Mouse (Mus musculus) MEL (cell line): ENCODE data around the gene Ikbke. TPM values are rescaled to one million over a fixed set of nuclear protein-coding genes. Genes with fewer than 3 reads are reported as not detected.

Experiments
- DNase-seq: peaks from one replicate; pipeline ENCODE4 v3.0.0; 2011; ENCODE audit warnings: low read depth, low spot score
- H3K27ac ChIP-seq: 2 replicates; pipeline ENCODE4 v1.5.1; 2012; ENCODE audit warnings: low read depth, mild to moderate bottlenecking, control low read depth, low read length, moderate library complexity; ENCODE audit not compliant: control insufficient read depth
- H3K27me3 ChIP-seq, 2 experiments: fragments of 150-350 bp in 1 of 2; sonication (generic) in 1 of 2; 2 replicates each; pipeline ENCODE4 v1.6.1; 2012; ENCODE audit warnings: low read length in 2 of 2, mild to moderate bottlenecking in 2 of 2, improper control_type of control experiment in 1 of 2, moderate library complexity in 1 of 2; ENCODE audit not compliant: insufficient read depth in 2 of 2, control insufficient read depth in 1 of 2
- H3K36me3 ChIP-seq, 2 experiments: 2 replicates each; pipeline ENCODE4 v1.6.1; 2012 to 2014; ENCODE audit warnings: low read length in 2 of 2, improper control_type of control experiment in 1 of 2, inconsistent platforms in 1 of 2, mild to moderate bottlenecking in 1 of 2; ENCODE audit not compliant: insufficient read depth in 2 of 2, control insufficient read depth in 1 of 2
- H3K4me1 ChIP-seq, 2 experiments: fragments of 150-350 bp in 1 of 2; sonication (generic) in 1 of 2; 2 replicates each; pipeline ENCODE4 v1.6.1; 2012; ENCODE audit warnings: low read length in 2 of 2, improper control_type of control experiment in 1 of 2, mild to moderate bottlenecking in 1 of 2; ENCODE audit not compliant: insufficient read depth in 2 of 2, control insufficient read depth in 1 of 2
- H3K4me3 ChIP-seq, 2 experiments: fragments of 150-350 bp in 1 of 2; sonication (generic) in 1 of 2; 2 replicates each; pipeline ENCODE4 v1.5.1; 2012; ENCODE audit warnings: low read depth in 2 of 2, low read length in 2 of 2, mild to moderate bottlenecking in 2 of 2, moderate library complexity in 2 of 2, control low read depth in 1 of 2, improper control_type of control experiment in 1 of 2; ENCODE audit not compliant: control insufficient read depth in 1 of 2, insufficient read depth in 1 of 2
- H3K79me2 ChIP-seq: 2 replicates; pipeline ENCODE4 v1.6.1; 2012; ENCODE audit warnings: mild to moderate bottlenecking, low read length, moderate library complexity; ENCODE audit not compliant: control insufficient read depth, poor library complexity, insufficient read depth
- H3K9ac ChIP-seq: 2 replicates; pipeline ENCODE4 v1.6.1; 2012; ENCODE audit warnings: low read depth, mild to moderate bottlenecking, control low read depth, low read length, moderate library complexity; ENCODE audit not compliant: control insufficient read depth, poor library complexity, severe bottlenecking
- H3K9me3 ChIP-seq: fragments of 150-350 bp; sonication (generic); replicated peaks from 2 replicates; pipeline ENCODE4 v1.6.1; 2012; ENCODE audit warnings: mild to moderate bottlenecking, low read length, improper control_type of control experiment, moderate library complexity; ENCODE audit not compliant: insufficient read depth
- BHLHE40 ChIP-seq: IDR thresholded peaks from 2 replicates; pipeline ENCODE4 v1.6.1; 2012; ENCODE audit warnings: low read depth, mild to moderate bottlenecking, inconsistent platforms, low read length, improper control_type of control experiment, borderline replicate concordance
- CHD2 ChIP-seq: IDR thresholded peaks from 2 replicates; pipeline ENCODE4 v1.6.1; 2011; ENCODE audit warnings: low read length, improper control_type of control experiment
- CTCF ChIP-seq, 3 experiments: IDR thresholded peaks in 2 of 3; conservative IDR thresholded peaks in 1 of 3; 2 replicates each; pipeline ENCODE4 v1.5.1; 2011 to 2012; ENCODE audit warnings: low read length in 3 of 3, low read depth in 2 of 3, mild to moderate bottlenecking in 2 of 3, improper control_type of control experiment in 1 of 3, inconsistent platforms in 1 of 3, mixed read lengths in 1 of 3, moderate library complexity in 1 of 3; ENCODE audit not compliant: control insufficient read depth in 1 of 3, insufficient read depth in 1 of 3, poor library complexity in 1 of 3, severe bottlenecking in 1 of 3
- E2F4 ChIP-seq: IDR thresholded peaks from 2 replicates; pipeline ENCODE4 v1.6.1; 2011; ENCODE audit warnings: low read depth, low read length, improper control_type of control experiment, borderline replicate concordance
- EP300 ChIP-seq, 2 experiments: IDR thresholded peaks; 2 replicates each; pipeline ENCODE4 v1.6.1; 2011; ENCODE audit warnings: improper control_type of control experiment in 2 of 2, low read length in 2 of 2, low read depth in 1 of 2, mild to moderate bottlenecking in 1 of 2
- ETS1 ChIP-seq: IDR thresholded peaks from 2 replicates; pipeline ENCODE4 v1.6.1; 2012; ENCODE audit warnings: low read depth, mild to moderate bottlenecking, inconsistent platforms, low read length, improper control_type of control experiment, moderate library complexity
- HCFC1 ChIP-seq: IDR thresholded peaks from 2 replicates; pipeline ENCODE4 v1.6.1; 2012; ENCODE audit warnings: low read depth, mild to moderate bottlenecking, inconsistent platforms, low read length, improper control_type of control experiment, moderate library complexity
- MAZ ChIP-seq: IDR thresholded peaks from 2 replicates; pipeline ENCODE4 v1.6.1; 2012; ENCODE audit warnings: low read depth, mild to moderate bottlenecking, inconsistent platforms, low read length, improper control_type of control experiment
- MYC ChIP-seq: IDR thresholded peaks from 2 replicates; pipeline ENCODE4 v1.6.1; 2011; ENCODE audit warnings: low read depth, mild to moderate bottlenecking, low read length, improper control_type of control experiment, moderate library complexity
- NELFE ChIP-seq: IDR thresholded peaks from 2 replicates; pipeline ENCODE4 v1.6.1; 2011; ENCODE audit warnings: low read depth, low read length, improper control_type of control experiment
- NRF1 ChIP-seq: IDR thresholded peaks from 2 replicates; pipeline ENCODE4 v1.6.1; 2014; ENCODE audit warnings: low read depth, mild to moderate bottlenecking, inconsistent platforms, low read length, improper control_type of control experiment, moderate library complexity; ENCODE audit not compliant: poor library complexity, insufficient read depth, severe bottlenecking
- POLR2AphosphoS2 ChIP-seq: IDR thresholded peaks from 2 replicates; pipeline ENCODE4 v1.6.1; 2011; ENCODE audit warnings: low read length, improper control_type of control experiment
- RAD21 ChIP-seq: IDR thresholded peaks from 2 replicates; pipeline ENCODE4 v1.6.1; 2011; ENCODE audit warnings: mild to moderate bottlenecking, low read depth, low read length, improper control_type of control experiment
- RCOR1 ChIP-seq: IDR thresholded peaks from 2 replicates; pipeline ENCODE4 v1.6.1; 2012; ENCODE audit warnings: low read depth, mild to moderate bottlenecking, inconsistent platforms, low read length, improper control_type of control experiment
- TBP ChIP-seq: IDR thresholded peaks from 2 replicates; pipeline ENCODE4 v1.8.0; 2011; ENCODE audit warnings: low read depth, low read length, improper control_type of control experiment
- USF1 ChIP-seq: IDR thresholded peaks from 2 replicates; pipeline ENCODE4 v1.6.1; 2014; ENCODE audit warnings: low read depth, mild to moderate bottlenecking, inconsistent platforms, low read length, improper control_type of control experiment, moderate library complexity
- polyA plus RNA-seq, 2 experiments: library from polyadenylated mRNA; stranded (reverse) in 1 of 2; unstranded in 1 of 2; fragments of >175 nt in 1 of 2; fragments of >200 nt in 1 of 2; gene quantifications; 2 replicates each; pipeline versions ENCODE4 v1.2.1 to v1.2.4; 2012; ENCODE audit warnings: low replicate concordance in 2 of 2, low read depth in 1 of 2; ENCODE audit not compliant: insufficient read length in 2 of 2, insufficient read depth in 1 of 2, missing spikeins in 1 of 2
- total RNA-seq: library from RNA; depleted of rRNA; stranded (reverse); fragments of 300-350 nt; gene quantifications from 2 replicates; pipeline ENCODE4 v1.2.3, GENCODE M21; 2012

Ikbke gene
- total and polyA plus RNA-seq, 3 experiments = 4.0 to 7.2 TPM; not detected in 1

GRCm38 (mm10) chr1:131310237-131310818 is 30.9 kb upstream of the Ikbke start:
- H3K27ac ChIP-seq = no peak overlapping the region
- H3K9me3 ChIP-seq = no peaks in the 10 kb centered on the region
- DNase-seq = no peak
- no peaks in the 10 kb centered on the region for H3K4me1 ChIP-seq
- no peak overlapping the region for H3K4me3 ChIP-seq
- H3K79me2 ChIP-seq = no peaks in the 10 kb centered on the region
- TF ChIP-seq MAZ (no peak), ETS1 (no peak), CHD2 (no peak)
- H3K27me3 ChIP-seq = no peaks in the 10 kb centered on the region
- H3K9ac ChIP-seq = no peak overlapping the region
- peaks cover 0 to 3% of the 10 kb centered on the region in 2 experiments; a peak in 1 of 4 replicates for H3K36me3 ChIP-seq

DNA sequence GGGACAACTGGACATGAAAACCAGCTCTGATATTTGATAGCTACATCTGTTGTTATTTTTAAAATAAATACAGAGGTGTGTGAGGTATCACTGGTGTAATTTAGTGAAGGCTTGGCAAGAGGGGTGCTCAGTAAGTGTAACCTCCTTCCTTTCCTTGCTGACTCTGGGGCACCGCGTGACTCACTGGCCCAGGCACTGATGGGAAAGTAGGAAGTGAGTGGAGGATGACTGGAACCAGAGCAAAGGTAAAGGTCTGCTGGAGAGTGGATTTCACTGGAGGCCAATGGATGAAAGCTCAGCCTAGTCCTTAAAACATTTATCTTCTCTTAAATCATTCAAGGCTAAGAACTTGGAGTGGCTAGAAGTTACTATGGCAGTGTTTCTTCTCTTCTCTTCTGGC is 21.3 kb upstream of the Ikbke start:
- Histone ChIP-seq H3K27me3 (no peaks in the 10 kb centered on the region), H3K4me1 (no peaks in the 10 kb centered on the region), H3K9ac (no peak overlapping the region), H3K9me3 (no peaks in the 10 kb centered on the region), H3K36me3 (peaks cover 0 to 2% of the 10 kb centered on the region in 2 experiments; a peak in 2 of 4 replicates), H3K27ac (no peak overlapping the region), H3K4me3 (no peak overlapping the region), H3K79me2 (no peaks in the 10 kb centered on the region)
- no peak for DNase-seq
- no peak for TF ChIP-seq NRF1
- TF ChIP-seq MYC = no peak
- no peak for TF ChIP-seq EP300 (IDR thresholded peaks at IDR 0.05; ENCODE audit: low read depth in 1 of 2, low read length in 2 of 2)
- TF ChIP-seq POLR2AphosphoS2 = no peak

DNA sequence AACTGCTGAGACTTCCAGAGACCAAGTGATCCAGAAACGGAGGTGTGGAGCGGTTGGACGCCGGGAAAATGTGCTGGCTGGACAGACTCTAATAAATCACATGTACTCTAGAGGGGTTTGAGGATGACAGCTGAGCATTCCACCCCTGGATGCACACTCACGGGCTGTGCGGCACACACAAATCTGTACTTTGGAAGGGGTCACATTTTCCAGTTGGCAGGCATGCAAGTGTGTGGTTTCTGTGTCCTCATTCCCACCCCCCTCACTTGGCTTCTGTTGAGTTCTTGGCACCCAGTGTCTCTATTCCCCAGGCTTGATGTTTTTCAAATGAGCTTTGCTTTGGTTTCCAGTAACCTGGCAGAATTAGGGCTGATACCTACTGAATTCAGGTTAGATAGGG is 20.4 kb upstream of the Ikbke start:
- Histone ChIP-seq H3K4me3 (no peak overlapping the region), H3K4me1 (no peaks in the 10 kb centered on the region), H3K27me3 (no peaks in the 10 kb centered on the region), H3K27ac (no peak overlapping the region), H3K36me3 (peaks cover 0 to 3% of the 10 kb centered on the region in 2 experiments; a peak in 2 of 4 replicates), H3K9me3 (no peaks in the 10 kb centered on the region), H3K9ac (no peak overlapping the region), H3K79me2 (no peaks in the 10 kb centered on the region)
- TF ChIP-seq CTCF (IDR thresholded peaks at IDR 0.05 in 2 of 3, conservative IDR thresholded peaks at IDR 0.05 in 1 of 3; ENCODE audit: control insufficient read depth in 1 of 3, insufficient read depth in 1 of 3, low read depth in 2 of 3, low read length in 3 of 3, poor library complexity in 1 of 3, severe bottlenecking in 1 of 3) (no peak), BHLHE40 (no peak), HCFC1 (no peak), POLR2AphosphoS2 (no peak), RCOR1 (no peak), TBP (no peak), USF1 (no peak), NRF1 (no peak), NELFE (no peak), RAD21 (no peak), MYC (no peak), E2F4 (no peak)
- DNase-seq = no peak
